Mouse (Mus musculus): ENCODE results near the gene Nos2.
"Not testable (repeated sequence)": the region's sequence is repeated elsewhere in the genome, so short reads cannot be mapped to it uniquely, and the experiment has no call there.

DNA sequence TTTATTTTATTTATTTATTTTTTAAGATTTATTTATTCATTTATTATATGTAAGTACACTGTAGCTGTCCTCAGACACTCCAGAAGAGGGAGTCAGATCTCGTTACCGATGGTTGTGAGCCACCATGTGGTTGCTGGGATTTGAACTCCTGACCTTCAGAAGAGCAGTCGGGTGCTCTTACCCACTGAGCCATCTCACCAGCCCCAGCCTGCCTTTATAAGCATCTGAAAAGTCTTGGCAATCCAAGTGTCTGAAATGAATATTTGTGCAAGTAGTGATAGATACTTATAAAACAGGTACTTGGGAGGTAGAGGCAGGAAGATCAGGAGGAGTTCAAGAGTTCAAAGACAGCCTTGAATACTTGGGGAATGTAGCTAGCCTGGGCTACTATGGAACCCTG, 86.8 kb downstream of the Nos2 start:
- TF ChIP-seq GATA1, TAL1 (IDR thresholded peaks at IDR 0.05; ENCODE audit: low read length): not testable (repeated sequence)
